Mouse (Mus musculus) ovary, postnatal 14 days (tissue): Measurements from ENCODE around the gene Kctd21.

Experiments
- DNase-seq: peaks from one replicate; pipeline ENCODE4 v3.0.0; 2022; ENCODE audit warnings: low spot score

Gene Kctd21

DNA sequence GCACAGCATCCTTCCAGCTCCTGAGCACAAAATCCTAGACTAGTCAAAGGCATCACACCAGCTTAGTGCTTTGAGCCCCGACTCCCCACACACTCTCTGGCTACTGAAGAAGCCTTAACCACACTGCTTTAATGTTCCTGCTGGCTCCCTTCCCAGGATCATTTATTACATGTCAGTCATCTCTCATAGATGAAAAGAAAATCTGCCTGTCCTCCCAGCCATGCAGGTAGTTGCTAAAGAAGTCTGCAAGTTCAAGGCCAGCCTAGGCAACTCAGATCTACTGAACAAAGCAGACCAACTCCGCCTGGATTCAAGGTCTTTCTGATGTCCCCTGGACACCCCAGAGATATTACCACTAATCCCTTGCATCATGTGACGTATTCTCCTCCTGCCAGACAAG, 14.4 kb upstream of the Kctd21 start:
- no peak for DNase-seq

DNA sequence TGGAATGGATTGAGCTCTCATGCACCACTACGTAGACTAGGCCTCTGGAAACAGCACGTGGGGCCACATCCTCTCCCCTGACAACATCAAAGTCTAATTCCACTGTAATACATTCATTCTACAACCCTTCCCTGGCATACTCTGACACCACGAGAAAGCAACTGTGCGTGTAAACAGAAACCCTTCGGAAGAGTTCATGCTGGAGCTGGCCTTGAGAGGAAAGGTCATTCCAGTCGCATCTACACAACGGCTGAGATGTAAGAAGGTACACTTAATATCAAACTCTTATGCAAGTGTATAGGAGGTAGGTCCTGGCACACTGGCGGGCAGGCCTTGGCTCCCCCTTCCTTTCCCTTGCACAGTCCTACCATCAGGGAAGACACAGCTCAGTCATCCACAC, 7.8 kb upstream of the Kctd21 start:
- DNase-seq = no peak

DNA sequence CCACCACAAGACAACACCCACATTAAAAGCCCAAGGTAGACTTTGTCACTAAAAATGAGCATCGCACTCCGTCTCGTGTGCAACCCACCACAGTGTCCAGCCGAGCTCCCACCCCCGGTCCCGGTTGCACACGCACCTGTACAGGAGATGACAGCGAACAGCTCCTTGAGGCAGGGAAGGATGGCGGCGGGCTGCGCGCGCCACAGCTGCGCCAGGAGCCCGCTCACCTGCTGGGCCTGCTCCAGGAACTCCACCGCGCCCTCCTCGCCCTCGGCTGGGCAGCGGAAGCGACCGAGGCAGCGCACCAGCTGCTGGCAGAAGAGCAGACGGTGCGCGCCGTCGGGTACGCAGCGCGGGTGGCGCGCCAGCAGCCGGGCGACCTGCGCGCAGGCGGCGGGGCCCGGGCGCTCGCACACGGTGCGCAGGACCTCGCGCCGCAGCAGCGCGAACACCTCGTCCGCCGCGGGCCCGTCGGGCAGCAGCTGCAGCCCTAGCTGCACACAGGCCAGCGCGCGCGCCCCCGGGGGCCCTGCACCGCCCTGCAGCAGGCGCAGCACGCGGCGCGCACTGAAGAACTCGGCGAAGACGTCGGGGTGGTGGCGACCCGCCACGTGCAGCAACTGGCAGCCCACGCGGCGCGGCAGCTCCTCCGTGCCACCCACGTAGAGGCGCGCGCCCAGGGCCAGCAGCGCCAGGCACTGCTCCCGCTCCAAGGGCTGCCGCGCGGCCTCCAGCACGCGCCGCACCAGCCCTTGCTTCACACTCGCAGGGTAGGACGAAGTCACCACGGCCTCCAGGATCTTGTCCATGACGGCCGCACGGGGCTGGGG, 6.8 kb upstream of the Kctd21 start:
- no peak for DNase-seq

DNA sequence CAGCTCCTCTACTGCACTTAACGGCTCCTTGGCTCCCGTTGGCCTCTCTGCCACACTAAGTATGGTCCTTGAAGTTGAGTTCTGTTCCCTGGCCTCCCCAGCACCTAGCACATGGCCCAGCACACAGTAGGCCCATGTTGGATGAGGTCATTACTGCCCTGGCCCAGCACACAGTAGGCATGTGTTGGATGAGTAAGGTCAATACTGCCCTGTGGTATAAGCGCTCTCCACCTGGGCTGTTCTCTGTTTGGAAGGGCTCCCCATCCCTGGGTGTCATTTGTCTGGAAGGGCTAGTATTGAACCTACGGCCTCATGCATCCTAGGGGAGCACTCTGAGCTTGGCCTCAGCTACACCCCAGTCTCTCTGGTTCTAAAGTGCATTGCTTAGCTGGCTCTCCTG, 4.8 kb upstream of the Kctd21 start:
- no peak for DNase-seq

DNA sequence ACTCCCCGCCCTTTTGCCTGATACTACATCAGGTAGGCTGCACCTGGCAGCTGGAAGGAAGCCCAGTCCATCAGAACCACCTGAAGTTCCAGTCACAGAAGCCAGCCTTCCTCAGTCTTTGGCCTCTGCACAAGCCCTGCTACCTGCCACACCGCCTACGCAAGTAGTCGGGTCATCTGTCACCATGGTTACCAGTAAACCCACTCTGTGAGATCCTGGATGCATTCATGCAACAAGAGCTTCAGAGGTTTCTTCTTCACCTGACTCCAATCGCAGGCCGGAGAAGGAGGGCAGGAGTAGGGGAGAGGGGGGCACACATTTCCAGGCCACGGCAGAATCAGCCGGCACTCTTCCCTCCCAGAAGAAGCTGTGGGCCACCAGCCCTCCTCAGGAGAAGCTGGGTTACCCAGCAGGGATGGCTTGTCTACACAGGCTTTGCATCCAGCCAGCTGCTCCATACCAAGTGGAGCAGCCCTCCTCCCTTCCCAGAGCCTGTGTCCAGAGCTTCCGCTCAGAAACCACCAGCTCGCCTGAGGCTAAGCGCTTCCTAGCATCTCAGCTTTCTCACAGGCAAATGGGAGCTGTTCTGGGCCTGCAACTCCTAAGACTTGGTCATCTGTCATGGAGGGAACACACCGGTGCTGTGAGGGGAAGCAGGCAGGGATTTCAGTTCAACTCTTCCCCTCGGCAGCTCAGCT, 3.1 kb upstream of the Kctd21 start:
- DNase-seq = no peak

DNA sequence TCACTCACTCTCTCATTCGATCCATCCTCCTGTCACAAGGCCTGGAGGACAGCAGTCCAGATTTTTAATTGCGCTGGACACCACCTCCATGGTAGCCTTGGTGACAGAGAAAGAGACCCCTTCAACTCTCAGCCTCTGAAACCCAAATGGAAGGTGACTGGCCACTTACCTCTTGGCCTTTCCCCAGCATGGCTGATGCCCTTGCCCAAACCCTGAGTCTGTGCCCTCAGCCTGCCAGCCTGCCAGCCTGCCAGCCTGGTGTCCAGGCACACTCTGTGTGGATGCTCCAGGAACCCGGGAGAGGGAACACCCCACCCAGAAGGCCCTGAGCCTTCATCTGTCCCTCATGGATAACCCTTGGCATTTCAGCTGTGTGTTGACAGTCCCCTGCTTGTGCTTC, 2.5 kb upstream of the Kctd21 start:
- DNase-seq = no peak

DNA sequence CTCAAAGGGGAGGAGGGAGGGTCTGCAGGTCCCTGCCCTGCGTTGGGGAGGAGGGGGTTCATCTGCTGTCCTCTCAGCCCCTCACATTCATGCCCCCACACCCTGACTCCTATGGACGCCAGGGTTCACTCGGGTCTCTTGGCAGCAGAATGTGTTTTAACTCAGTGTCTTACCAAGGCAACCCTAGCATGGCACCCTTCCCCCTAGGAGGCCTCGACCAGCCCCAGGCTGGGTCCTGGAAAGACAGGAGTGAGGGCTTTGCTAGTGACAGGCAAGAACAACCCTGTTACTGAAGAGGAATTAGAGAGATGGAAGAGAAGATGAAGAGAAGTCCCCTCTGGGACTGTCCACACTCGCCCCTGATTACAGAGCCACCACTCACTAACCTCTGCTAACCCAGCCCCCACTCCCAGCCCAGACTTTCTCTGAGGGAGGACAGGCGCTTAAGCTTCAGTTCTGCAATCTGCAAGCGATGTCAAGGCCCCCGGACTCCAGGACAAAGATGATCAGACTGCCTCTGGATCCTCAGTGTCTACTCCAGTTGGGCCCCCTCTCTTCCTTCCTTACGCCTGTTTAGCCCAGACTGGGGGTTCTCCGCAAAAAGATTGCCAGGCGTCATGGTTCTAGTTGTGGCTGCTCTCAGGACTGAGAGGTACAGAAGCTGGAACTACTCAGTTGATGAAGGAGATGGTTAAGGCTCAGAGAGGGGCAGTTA, 1.0 kb upstream of the Kctd21 start:
- no peak for DNase-seq

DNA sequence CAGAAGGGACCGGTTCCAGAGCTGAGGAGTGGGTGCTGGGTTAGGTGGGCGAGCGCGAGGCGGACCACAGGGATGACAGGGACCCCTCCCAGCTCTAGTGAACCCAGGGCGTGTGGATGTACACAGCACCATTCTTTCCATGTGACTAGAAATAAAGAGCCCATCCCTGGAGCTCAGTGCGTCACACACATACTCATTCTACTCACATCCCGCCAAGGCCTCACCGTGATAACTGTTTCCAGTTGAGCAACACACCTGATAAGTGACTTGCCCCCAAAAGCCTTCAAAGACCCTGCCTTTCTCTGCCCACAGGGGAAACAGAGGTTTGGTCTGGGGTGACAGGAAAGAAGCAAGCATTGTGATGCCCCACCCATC, 527 bp downstream of the Kctd21 start:
- DNase-seq = no peak

DNA sequence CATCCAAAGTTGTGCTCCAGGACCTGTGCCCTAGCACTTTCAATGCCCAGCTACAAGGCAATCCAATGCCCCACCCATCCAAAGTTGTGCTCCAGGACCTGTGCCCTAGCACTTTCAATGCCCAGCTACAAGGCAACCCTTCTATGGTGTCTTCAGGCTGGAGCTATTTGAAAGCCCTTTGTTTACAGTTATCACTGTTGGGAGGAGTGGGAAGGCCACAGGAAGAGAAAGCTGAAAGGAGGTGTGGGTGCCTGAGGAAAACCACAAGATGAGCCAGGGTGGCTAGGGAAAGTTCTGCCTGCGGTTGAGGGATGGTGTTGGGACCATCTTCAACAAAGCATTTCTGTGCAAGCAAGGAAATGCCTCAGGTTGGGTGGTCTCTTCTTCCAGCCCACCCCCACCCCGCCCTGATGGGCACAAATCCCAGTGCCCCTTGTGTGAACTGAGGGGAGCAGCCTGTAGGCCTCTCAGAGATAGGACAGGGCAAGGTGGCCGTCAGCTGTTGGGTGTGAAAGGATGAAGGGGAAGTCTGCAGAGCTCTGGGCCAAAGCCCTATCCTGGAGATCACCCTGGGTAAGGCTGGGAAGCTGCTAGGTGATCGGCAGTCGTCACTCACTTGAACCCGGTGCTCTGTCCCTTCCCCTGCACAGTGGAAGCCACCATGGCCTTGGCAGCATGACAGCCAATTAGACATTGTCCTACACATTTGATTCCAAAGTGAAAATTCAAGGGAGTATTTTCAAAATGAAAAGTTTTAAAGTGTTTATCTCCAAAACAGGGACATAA, 1.2 kb downstream of the Kctd21 start:
- no peak for DNase-seq

DNA sequence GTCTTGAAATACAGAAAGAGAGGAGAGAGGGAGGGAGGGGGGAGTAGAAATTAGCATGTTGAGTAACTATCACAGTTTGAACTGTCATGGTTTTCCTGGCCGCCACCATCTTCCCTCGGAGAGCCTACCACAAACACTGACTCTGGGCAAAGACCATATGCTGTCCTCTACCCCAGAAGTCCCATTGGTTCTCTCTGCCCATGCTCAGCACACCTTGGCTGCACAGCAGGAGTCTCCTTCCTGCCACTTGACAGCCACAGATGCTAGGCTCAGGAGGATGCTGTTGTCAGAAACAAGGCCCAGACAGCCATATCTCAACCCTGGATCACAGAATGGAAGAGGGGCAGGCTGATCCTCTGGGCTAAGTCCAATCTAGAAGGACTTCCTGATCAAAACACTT, 2.3 kb downstream of the Kctd21 start:
- DNase-seq = no peak

DNA sequence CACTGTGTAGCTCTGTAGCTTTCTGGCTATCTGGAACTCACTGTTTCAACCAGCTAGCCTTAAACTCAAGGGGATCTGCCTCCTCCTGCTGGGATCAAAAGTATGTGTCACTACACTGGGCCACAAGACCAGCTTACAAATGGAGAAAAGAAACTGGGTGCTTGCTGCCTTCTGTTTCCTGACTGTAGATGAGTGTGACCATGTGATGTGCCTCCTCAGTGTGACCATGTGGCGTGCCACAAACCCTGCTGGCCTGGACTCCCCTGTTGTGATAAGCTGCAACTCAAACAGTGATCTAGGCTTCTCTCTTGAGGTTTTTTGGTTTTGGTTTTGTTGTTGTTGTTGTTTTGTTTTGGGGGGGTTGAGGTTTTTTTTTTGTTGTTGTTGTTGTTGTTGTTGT, 4.6 kb downstream of the Kctd21 start:
- DNase-seq = no peak

DNA sequence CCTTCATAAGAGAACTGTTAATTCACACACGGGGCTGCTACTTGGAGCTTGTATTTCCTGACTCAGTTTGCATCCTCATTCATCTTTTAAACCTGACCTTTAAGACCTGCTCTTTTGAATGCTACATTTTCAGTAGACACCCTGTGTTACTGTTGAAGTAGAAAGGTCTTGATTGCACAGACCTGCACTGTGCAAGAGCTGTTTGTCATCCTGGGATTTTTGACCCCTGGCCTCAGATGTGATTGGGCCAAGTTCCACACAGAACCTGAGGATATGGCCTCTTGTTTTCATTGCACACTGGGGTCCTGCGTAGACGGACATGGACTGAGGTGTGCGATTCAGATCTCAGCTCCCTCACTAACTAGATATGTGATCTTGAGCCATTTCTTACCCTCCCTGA, 6.5 kb downstream of the Kctd21 start:
- DNase-seq = no peak

DNA sequence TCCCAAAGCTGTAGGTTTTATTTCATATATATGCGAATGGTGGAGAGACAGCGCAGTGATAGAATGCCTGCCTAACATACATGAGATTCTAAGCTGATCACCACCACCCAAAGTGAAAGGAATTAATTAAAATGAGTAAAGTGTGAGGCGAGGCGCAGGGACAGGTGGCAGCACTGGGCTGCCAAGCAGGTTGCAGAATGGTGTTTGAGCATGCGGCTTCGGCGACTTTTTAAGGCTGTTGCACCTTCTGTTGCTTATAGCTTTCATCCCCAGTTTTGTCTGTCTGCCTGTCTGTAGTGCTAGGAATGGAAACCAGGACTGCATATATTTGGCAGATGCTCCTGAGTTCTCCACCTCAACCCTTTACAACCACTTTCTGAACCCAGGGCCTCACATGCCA, 7.5 kb downstream of the Kctd21 start:
- DNase-seq = no peak

DNA sequence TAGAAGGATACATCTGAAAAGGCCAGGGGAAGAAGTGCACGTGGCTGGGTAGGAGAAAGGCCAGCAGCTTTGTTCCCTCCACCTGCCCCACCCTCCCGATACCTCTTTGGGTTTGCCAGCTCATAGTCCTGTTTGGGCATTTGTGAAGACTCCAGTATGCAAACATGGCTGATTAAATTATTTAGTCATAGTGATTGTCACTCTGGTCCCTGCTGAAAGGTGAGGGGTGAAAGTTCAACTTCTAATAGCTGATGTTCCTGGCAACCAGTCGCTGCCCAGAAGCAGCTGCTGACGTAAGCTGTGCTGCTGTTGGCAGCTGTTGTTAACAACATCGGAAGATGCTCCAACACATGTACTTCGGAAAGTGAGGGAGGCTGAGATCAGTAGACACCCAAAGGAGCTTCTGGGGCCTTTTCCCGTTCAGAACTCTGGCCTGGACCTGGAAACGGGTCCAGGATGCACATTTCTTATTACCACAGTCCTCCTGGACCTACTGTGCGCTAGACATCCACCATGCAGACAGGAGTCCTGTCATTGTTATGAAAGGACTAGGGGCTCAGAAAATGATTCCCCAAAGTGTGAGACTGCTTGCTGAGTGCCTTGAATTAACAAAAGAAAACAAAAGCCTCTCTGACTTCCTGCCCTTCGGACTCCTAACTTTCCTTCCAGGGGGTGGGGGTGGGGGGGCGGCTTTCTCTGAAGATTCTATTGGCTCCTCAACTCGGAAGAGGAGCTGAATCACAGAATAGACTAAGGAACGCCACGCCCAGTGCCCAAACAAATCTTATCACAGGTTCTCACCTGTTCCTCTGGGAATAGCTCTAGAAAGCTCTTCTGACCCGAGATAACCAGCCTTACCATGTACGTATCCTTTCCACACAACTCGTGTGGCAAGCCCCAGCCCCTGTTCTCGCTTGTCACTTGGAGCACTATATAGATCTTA, 9.1 kb downstream of the Kctd21 start:
- DNase-seq = no peak

DNA sequence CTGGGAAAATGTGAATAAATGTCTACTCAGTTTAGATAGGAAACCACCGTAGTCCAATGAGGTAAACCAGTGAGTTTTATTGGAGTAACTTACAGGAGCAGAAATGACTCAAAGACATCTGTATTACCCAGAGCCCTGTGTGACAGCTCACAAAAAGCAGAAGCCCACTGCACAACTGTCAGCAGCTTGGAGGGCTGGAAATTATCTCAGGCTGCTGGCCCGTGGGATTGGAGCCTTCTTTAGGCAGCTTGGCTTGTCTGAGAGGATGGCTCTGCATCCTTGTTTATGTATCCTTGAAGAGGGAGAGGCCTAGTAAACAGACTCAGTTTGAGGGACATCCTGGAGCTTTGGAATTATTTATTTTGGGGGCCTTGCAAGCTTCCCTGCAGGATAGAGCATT, 10.8 kb downstream of the Kctd21 start:
- DNase-seq = no peak

DNA sequence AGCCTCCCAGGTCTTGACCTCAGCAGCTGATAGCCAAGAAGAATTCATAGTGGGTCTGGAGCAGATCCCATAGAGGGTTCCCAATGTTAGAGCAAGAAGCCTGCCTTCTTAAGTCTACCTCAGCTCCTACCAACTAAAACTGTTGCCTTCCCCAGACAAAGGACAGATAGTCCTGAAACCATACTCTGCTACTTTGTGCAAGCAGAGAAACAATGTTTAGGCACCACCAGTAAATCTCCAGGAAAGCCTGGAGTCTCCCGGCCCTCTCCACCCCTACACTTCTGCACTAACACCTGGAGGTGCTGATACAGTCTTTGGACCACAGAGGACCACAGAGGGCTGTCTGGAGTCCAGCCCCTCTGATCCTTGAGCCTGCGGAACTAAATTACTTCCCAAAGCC, 12.5 kb downstream of the Kctd21 start:
- no peak for DNase-seq

DNA sequence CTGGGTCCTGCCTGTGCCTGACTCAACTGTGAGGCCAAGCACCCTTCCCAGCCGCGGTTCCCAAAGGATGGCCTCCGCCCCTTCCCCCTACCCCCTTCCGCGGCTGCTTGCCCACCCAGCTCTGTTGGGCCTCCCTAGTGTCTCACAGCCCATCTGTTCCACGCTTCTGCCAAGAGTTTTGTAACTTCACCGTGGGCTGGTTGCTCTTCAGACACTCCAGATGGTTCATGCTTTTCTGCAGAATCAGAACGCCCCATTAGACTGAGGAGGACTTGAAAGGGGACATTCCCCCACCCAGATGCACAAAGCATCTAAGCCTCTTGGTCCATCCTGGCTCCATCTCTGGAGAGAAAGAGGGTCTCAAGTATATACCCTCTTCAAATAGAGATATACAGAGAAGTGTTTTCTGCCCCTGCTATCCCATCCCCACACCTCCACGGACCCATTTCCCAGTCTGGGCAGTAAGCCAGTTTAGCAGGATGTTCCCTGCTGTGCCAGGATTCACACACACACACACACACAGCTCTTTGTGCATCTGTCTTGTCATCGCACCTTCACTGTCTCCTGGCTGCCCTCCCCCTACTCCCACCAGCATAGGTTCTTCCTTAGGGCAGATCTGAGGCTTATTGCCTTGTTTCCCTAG, 13.2 kb downstream of the Kctd21 start:
- no peak for DNase-seq

DNA sequence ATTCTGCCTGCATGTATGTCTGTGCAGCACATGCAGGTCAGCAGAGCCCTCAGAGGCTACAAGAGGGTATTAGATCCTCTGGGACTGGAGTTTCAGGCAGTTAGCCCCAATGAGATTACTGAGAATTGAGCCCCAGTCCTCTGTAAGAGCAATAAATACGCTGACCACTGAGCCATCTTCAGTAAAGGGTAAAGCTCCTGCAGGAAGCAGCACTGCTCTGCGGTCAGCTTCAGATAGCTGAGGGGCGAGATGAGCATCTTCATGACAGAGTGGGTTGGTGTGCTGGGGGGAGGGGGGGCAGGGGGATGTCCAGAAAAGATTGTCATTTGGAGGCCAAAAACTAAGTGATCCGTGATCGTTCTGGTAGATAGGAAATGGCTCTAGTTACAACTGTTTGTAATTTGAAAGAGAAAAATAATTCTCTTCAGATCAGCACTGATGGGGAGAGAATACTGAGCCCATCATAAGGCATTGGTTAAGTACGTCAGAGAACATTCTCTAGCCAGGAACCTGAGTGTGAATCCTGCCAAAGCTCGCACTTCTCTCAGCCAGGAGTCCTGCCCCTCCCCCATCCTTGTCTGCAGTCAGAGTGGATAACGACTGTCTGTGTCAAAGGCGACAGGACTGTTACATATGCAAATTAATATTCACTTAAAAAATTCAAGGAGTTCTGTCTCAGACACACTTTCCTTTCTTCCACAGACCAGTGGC, 14.1 kb downstream of the Kctd21 start:
- no peak for DNase-seq

DNA sequence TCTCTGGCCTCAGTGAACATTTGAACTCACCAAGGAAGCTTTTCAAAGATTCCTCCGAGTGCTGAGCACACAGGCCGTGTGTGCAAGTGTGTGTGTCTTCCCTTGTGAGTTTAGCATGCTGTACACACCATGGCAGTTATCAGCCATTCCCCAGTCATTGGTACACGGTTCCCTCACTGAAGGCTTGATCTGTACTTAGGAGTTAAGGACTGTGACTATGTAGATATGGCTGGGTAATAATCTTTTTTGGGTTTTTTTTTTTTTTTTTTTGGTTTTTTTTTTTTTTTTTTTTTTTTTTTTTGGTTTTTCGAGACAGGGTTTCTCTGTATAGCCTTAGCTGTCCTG, 14.7 kb downstream of the Kctd21 start:
- no peak for DNase-seq

DNA sequence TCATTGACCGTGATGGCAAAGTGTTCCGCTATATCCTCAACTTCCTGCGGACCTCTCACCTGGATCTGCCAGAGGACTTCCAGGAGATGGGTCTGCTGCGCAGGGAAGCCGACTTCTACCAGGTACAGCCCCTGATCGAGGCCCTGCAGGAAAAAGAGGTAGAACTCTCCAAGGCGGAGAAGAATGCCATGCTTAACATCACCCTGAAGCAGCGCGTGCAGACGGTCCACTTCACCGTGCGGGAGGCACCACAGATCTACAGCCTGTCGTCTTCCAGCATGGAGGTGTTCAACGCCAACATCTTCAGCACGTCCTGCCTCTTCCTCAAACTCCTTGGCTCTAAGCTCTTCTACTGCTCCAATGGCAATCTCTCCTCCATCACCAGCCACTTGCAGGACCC, 15.3 kb downstream of the Kctd21 start:
- no peak for DNase-seq
